Mouse (Mus musculus) heart, postnatal 10 days (tissue): ENCODE measurements around the gene Rassf3. TPM values are rescaled to one million over a fixed set of nuclear protein-coding genes. Genes with fewer than 3 reads are reported as not detected.

Experiments
- DNase-seq, 2 experiments: peaks; one replicate each; pipeline ENCODE4 v3.0.0; 2021
- intact Hi-C: fragments of 180-260 bp; cut with DNase I; formaldehyde crosslinking; loops from one replicate; pipeline ENCODE4 v1.15.1; 2025
- total RNA-seq, 2 experiments: library from RNA; stranded (reverse); gene quantifications; 2 replicates each; pipeline ENCODE4 v1.2.3; 2021

Rassf3 gene
- total RNA-seq, 2 experiments from 2014 or later: 98.8 to 116 TPM

- intact Hi-C loops: no loop called here
- DNase-seq: no peak
Observed at GRCm38 (mm10) chr10:121467016-121467415, 9.1 kb downstream of the Rassf3 start.

DNA sequence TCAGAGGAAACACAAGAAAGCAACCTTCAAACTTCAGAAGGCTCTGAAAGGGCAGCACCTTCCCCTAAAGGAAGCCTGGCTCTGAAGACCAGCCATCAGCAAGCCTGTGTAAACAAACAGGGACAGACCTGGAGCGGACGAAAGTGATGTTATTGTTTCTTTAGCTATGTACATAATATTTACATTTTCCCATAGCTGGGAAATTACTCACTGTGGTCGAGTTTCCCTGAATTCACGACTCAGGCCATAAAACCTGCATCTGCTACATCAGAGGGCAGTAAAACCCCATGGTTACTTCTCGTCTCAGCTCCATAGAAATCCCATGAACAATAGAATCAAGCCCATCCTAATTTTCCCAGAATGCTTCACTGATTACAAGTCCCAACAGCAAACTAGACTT is 11.1 kb downstream of the Rassf3 start:
- intact Hi-C loops: no loop called here
- DNase-seq: no peak

DNA sequence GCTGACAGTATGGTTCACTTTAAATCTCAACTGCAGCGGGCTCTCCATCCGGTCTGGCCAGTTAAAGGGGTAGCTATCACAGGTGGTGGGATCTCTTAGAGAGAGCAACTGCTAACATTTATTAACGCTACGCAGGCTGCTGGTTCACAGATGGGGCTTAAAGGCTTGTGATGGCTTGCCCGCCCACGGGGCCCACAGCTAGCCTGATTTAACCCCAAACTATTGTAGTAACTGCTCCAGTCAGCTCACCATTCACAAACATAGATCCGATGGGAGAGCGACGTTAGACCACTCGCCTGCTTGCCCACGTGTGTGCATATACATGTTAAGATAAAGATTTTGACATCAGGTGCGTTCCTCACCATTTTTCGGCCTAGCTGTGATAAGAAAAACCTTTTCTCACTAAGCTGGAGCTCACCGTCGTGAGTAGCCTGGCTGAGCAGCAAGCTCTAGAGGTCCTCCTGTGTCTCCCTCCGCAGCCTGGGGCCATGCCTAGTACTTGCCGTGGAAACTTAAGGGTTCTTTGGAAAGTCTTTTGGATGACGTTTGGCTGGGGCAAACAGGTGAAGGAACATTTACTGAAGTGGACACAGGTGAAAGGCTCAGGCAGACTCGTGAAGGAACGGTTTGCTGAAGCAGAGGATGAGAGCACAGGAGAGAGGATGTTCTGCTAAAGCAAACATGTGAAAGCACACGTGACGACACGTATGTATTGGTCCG is 13.8 kb downstream of the Rassf3 start:
- intact Hi-C loops: no loop called here
- no peak for DNase-seq

DNA sequence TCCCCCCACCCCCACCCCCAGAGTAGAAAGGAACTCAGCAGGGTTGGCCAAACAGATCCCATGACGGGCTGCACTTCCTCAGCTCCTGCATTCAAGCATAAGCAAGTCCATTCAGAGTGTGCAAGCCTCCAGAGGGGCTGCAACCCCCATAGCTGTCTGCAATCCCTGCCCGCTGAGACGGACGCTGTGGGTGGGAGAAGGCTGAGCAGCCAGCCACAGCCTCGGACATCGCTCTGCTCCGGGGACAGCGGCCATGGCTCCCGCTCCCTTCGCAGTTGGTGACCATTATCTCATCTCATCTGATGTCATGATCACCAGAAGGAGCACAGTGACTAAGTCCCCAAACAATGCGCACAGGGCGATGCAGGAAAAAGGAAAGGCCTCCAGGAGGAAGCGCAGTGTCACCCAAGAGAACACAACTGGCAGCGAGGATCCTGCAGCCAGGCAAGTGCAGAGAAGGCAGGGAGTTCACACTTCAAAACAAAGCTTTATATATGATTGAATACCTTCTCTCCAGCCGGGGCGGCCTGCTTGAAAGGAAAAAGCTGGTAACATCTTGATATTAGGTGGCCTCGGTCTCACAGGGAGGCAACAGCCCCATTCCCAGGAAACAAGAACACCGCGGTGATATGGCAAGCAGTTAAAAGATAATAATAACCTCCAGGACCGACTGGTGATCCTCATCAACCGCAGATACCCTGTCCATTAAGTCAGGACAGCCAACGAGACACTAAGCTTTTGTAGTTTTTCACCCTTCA is 14.6 kb downstream of the Rassf3 start:
- intact Hi-C loops: no loop called here
- DNase-seq: peak; percentile 56 to 60

GRCm38 (mm10) chr10:121459124-121459853 is 16.9 kb downstream of the Rassf3 start:
- intact Hi-C loops: loop anchor here (2.0 kb wide), 1 partner anchor 14 kb away; no protein-coding TSS in a partner anchor
- no peak for DNase-seq

- intact Hi-C loops: loop anchor here (2.0 kb wide), 1 partner anchor 14 kb away; no protein-coding TSS in a partner anchor
- no peak for DNase-seq
Observed at GRCm38 (mm10) chr10:121458408-121458807, 17.7 kb downstream of the Rassf3 start.

DNA sequence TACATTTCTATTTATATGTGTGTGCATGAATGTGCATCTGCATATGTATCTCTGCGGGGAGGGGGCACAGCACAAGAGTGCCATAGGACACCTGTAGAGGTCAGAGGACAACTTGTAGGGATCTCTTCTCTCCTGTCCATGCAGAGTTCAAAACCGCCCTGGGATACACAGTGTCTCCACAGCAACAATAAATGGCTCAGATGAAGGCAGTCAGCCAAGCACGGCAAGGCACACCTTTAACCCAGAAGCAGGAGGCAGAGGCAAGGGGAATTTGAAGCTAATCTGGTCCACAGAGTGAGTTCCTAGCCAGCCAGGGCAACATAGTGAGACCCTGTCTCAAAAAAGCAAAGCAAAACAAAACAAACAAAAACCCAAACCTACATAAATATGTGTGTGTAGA is 18.8 kb downstream of the Rassf3 start:
- intact Hi-C loops: no loop called here
- DNase-seq: no peak

DNA sequence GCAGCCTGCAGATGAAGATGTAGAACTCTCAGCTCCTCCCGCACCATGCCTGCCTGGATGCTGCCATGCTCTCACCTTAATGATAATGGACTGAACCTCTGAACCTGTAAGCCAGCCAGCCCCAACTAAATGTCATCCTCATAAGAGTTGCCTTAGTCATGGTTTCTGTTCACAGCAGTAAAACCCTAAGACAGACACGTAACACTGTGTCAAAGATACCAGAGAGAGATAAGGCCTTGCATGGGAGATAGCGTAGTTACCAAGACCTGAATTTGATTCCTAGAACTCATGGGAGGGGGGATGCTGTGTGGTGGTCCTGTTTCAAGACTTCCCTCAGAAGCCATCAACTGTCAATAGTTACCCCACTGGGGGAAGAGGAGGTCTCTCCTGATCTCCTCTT is 20.6 kb downstream of the Rassf3 start:
- intact Hi-C loops: no loop called here
- no peak for DNase-seq

GRCm38 (mm10) chr10:121454708-121455475 is 21.3 kb downstream of the Rassf3 start:
- intact Hi-C loops: no loop called here
- no peak for DNase-seq

DNA sequence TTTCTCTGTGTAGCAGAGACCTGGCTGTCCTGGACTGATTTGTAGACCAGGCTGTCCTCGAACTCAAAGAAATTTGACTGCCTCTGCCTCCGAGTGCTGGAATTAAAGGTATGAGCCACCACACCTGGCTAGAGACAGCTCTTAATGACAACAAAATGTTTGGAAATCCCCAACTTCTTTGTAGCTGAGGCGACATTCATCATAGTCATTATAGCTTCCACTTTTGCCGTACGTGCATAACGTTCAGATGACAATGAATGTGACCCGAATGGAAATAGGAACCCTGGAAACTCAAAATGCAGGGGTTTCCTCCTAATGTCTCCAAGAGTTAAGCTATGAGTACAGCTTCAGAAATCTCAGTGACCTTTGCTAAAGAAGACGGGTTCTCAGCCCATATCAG is 22.1 kb downstream of the Rassf3 start:
- intact Hi-C loops: no loop called here
- no peak for DNase-seq

DNA sequence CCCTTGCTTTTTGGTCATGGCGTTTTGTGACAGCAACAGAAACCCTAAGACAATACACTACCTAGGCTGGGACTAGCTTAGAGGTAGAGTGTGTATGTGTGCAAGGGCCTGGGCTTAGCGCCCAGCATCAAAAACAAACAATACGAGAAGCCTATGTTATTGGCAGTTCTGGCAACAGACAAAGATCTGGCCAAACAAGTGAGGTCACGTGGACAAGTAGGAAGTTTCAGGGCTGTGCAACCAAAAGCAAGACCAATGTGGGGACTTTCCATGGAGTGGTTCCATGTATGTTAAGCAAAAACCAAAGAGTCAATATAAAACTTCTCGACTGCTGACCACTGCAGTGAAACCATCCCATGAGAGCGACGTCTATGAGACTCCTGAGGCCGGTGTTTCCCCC is 30.3 kb downstream of the Rassf3 start:
- DNase-seq: no peak
- intact Hi-C loops: loop anchor here (2.0 kb wide), 1 partner anchor 13 kb away; no protein-coding TSS in a partner anchor

GRCm38 (mm10) chr10:121444198-121444597 is 31.9 kb downstream of the Rassf3 start:
- intact Hi-C loops: loop anchor here (2.0 kb wide), 1 partner anchor 15 kb away; no protein-coding TSS in a partner anchor
- no peak for DNase-seq

- no peak for DNase-seq
- intact Hi-C loops: loop anchor here (2.0 kb wide), 1 partner anchor 15 kb away; no protein-coding TSS in a partner anchor
Observed at GRCm38 (mm10) chr10:121443791-121444190, 32.4 kb downstream of the Rassf3 start.

DNA sequence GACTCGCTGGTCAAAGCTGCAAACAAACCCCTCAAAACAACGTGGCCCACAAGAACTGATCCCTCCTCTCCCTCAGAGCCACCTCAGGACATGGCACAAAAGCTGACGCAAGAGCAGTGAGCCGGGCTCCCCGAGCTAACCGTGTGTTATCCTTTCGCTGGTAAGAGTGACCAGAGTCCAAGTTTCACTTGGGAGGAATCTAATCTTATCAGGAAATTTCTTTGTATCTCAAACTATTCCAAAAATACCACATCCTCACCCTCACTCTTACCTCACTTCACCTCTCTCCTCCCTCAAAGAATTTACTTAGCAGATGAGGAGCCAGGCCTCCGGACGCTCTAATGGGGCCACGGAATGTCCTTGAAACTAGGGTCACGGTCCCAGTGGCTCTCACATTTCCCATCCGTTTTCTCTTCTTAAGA is 36.8 kb downstream of the Rassf3 start:
- intact Hi-C loops: no loop called here
- DNase-seq: no peak

- intact Hi-C loops: no loop called here
- no peak for DNase-seq
Observed at GRCm38 (mm10) chr10:121438109-121438508, 38.0 kb downstream of the Rassf3 start.

DNA sequence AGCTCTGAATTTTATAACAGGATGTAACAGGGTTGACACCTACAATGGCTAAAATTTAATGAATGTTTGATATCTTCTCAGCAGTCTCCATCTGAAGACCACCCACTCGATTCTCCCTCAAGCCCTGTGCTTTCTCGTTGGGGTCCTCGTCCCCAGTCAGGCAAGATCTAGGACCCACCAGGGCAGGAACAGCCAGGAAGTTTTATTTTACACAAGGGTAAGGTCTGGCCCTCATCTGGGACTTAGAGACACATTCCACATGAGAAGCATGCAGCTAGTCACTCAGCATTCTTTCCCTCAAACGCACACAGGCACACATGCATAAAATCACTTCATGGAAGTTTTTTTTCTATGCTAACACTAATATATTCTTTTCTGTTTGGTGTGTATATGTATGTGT is 39.5 kb downstream of the Rassf3 start:
- no peak for DNase-seq
- intact Hi-C loops: no loop called here

GRCm38 (mm10) chr10:121436258-121436645 is 39.9 kb downstream of the Rassf3 start:
- no peak for DNase-seq
- intact Hi-C loops: no loop called here

DNA sequence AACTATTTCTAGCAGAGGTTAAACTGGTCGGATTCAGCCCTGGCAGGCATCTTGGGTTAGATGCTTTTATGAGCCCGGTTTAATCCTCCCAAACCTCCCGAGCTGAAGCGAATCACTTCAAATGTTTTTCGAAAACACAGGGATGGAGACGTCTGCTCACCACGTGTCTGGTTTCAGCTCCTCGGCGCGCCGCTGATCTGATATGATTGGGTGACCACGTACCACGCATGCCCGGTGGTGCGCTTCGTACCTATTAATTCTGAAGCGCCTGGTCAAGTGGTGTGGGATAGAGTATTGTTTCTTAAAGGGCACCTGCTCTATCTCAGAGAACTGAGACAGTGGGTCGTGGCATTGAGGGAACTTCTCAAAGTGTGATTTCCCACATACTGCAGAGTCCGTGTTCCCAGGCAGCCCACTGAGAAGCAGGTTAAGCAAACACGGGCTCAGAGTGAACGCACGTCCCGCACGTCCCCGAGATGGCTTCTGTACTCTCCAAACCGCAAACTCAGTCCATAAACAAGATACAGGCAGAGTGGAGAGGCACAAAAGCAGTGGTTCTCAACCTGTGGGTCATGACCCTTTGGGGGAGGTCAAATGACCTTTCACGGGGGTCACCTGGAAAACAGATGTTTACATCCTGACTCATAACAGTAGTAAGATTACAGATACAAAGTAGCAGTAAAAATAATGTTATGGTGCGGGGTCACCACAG is 40.4 kb downstream of the Rassf3 start:
- intact Hi-C loops: no loop called here

GRCm38 (mm10) chr10:121434441-121435103 is 41.6 kb downstream of the Rassf3 start:
- DNase-seq: no peak
- intact Hi-C loops: no loop called here

More for the DNA sequence above, 40.4 kb downstream of the Rassf3 start:
- DNase-seq: peak in 1 of 2 experiments; percentile 46
